Mouse (Mus musculus) yolk sac, embryonic 10.5 days (tissue): ENCODE results near the gene Yap1.

Source experiments
- DNase-seq: peaks from one replicate; pipeline ENCODE4 v3.0.0-alpha.2; 2017; ENCODE audit warnings: low spot score

Gene Yap1

GRCm38 (mm10) chr9:8004370-8004991, at the start of gene Yap1:
Gene Yap1 (minus strand): TSS chr9:8004596.
- peak; percentile 91 for DNase-seq

- no peak for DNase-seq
Observed at GRCm38 (mm10) chr9:8043044-8043387, 38.6 kb upstream of the Yap1 start.

GRCm38 (mm10) chr9:8042338-8043043, 38.1 kb upstream of the Yap1 start, which contains the start of gene Cfap300:
Gene Cfap300 (minus strand): TSS chr9:8042823.
- DNase-seq: peak; percentile 92

GRCm38 (mm10) chr9:8035546-8035945, 31.1 kb upstream of the Yap1 start:
- peak; percentile 40 for DNase-seq

GRCm38 (mm10) chr9:8035091-8035490, 30.7 kb upstream of the Yap1 start:
- no peak for DNase-seq

GRCm38 (mm10) chr9:8034143-8034542, 29.7 kb upstream of the Yap1 start:
- DNase-seq: no peak

GRCm38 (mm10) chr9:8032847-8033246, 28.5 kb upstream of the Yap1 start:
- DNase-seq: no peak

GRCm38 (mm10) chr9:8018609-8019008, 14.2 kb upstream of the Yap1 start:
- no peak for DNase-seq

- no peak for DNase-seq
Observed at GRCm38 (mm10) chr9:8017253-8017913, 13.0 kb upstream of the Yap1 start.

GRCm38 (mm10) chr9:8003301-8004271, 810 bp downstream of the Yap1 start:
- DNase-seq: peak; percentile 87

GRCm38 (mm10) chr9:8002806-8003205, 1.6 kb downstream of the Yap1 start:
- DNase-seq: peak; percentile 20

GRCm38 (mm10) chr9:8001352-8001751, 3.0 kb downstream of the Yap1 start:
- DNase-seq: no peak

GRCm38 (mm10) chr9:7994275-7994674, 10.1 kb downstream of the Yap1 start:
- DNase-seq: no peak

GRCm38 (mm10) chr9:7992651-7993050, 11.7 kb downstream of the Yap1 start:
- DNase-seq: no peak

- no peak for DNase-seq
Observed at GRCm38 (mm10) chr9:7990897-7991296, 13.5 kb downstream of the Yap1 start.

GRCm38 (mm10) chr9:7987119-7987518, 17.3 kb downstream of the Yap1 start:
- DNase-seq: no peak

- DNase-seq: no peak
Observed at GRCm38 (mm10) chr9:7984287-7984686, 20.1 kb downstream of the Yap1 start.

- DNase-seq: no peak
Observed at GRCm38 (mm10) chr9:7983665-7984064, 20.7 kb downstream of the Yap1 start.

- no peak for DNase-seq
Observed at GRCm38 (mm10) chr9:7980162-7980561, 24.2 kb downstream of the Yap1 start.

GRCm38 (mm10) chr9:7979153-7979916, 25.1 kb downstream of the Yap1 start:
- DNase-seq: no peak

GRCm38 (mm10) chr9:7978502-7978901, 25.9 kb downstream of the Yap1 start:
- DNase-seq: no peak
